Mouse (Mus musculus): ENCODE results near the gene Nkd2.

The Nkd2 gene

DNA sequence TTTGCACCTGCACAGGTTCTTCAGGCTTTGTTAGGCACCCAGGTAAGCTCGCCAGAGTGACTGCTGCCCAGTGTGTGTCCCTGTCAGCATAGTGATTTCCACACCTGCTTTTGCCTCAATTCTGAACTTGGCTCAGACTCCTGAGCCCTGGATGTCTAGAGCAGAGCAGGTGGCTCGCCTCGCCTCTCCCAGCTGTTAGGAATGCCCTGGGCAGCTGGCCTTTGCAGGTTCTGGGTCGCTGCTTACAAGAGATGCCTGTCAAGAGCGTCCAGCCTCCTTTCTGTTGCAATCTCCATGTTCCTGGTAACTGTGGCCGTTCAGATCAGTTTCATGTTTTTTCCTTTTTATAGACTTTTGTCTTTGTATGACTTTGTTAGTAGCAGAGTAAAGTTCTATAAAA lies 31.1 kb downstream of the Nkd2 start:
- DNase-seq (ENCODE audit: low spot score) = no peak

DNA sequence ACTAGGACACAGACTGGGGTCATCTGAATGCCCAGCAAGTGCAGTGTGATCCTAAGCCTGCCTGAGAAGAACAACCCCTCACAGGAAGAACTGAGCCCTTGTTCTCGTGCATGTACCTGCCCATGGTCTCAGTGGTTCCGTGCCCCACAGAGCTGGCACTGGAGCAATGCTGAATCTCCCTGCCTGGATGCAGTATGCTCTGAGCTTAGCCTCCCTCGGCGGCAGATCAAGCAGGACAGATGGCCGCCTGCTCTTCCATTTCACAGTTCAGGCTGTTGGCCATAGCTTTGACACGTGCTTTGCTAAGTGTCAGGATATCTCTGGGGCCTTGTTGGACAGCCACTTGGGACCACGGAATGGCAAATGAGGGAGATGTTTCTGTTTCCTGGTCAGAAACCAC lies 33.2 kb downstream of the Nkd2 start:
- DNase-seq (ENCODE audit: low spot score) = no peak

DNA sequence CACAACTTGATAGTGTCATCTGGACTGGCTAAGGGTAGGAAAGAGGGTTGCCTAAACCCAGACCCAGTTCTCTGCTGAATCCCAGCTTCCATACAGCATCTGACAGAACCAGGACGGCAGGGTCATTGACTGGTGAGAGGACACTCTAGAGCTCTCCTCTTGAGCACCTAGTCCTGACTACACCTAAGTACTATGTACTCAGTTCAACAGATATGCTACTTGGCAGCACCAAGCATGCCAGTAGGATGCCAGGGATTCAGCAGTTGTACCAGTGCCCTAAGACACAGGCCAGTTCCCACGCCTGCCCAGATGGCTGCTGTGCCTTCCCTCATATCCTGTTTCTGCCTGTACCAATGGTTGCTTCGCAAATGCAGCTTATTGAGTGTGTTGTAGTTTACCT lies 34.5 kb downstream of the Nkd2 start:
- DNase-seq (ENCODE audit: low spot score) = no peak

DNA sequence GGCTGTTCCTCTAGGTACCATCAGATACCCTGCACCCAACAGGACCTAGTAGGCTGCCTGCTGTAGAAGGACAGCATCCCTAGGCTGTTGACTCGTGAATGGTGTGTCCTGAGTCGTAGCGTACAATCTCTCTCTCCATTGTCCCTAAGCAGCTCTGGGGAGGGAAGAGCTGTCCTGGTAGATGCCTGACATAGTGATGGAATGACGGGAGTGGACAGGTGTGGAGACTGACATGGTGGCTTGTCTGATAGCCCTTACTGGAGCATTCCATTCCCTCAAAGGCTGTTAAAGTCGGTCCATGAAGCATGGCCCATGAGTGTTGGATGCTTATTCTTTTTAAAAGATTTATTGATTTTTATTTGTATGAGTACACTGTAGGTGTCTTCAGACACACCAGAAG lies 42.5 kb downstream of the Nkd2 start:
- no peak for DNase-seq (ENCODE audit: low spot score)

DNA sequence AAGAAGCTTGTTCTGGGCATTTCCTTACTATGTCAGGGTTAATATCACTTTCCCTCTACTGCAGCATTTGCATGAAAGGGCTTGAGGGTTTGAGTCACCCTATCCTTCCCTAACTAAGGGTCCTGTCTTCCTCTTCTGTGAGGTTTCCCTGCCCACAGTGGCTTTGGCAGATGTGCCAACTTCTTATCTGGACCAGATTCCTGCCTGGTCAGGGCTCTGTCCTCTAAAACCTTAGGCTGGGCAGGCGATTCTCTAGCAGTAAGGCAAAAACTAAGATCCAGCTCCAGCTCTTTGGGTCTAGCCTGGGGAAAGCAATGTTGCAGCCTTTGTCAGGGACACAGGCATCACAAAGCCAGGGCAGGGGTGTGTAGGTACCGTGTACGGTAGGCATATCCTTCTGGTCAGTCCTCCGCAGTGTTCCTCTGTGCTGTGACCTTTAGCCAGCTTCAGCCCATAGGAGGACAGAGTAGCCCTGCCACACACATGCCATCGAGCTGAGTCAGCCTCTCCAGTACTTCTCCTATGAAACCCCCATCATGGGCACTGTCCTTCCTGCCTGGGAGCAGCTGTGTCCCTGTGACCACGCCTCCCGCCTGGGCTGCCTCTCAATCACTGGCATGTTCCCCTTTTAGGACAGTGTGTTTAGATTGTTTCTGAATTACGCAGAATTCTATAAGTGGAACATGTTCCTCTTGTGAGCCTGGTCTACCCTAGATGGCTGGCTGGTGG lies 43.8 kb downstream of the Nkd2 start:
- DNase-seq (ENCODE audit: low spot score) = peak; percentile 34

DNA sequence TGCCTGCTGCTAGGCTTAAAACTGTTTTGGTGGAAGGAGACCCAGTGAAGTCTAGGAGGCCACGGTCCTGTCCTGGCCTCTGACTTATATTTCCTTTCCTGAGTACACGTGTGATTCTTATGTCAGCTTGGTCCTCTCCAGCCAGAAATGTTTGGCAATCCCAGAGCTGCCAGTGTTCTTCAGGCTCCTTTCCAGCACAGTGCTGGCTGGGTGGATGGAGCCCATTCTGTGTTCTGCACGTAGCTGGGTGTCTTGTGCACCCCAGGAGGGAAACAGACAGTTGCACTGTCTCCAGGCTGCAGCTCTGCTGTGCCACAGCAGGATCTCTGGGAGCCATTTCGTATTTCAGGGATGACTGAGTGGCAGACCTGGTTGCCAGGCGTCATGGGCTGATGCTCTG lies 48.3 kb downstream of the Nkd2 start:
- DNase-seq (ENCODE audit: low spot score) = no peak

DNA sequence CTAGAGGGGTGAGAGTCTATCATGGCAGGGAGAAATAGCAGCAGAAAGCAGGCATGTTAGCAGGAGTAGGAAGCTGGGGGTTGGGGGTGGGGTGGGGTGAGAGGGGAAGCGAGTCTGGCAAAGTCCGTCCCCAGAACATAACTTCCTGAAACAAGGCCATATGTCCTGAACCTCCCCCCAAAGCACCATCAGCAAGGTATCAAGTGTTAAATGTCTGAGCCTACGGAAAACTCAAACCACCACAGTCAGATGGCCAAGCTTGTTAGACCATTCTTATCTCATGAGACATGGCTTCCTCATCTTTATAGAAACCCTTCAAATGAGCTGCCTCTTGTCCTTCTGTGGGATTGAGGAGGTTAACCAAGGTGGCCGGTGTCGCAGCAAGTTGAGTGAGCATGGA lies 54.3 kb downstream of the Nkd2 start:
- DNase-seq (ENCODE audit: low spot score) = no peak

DNA sequence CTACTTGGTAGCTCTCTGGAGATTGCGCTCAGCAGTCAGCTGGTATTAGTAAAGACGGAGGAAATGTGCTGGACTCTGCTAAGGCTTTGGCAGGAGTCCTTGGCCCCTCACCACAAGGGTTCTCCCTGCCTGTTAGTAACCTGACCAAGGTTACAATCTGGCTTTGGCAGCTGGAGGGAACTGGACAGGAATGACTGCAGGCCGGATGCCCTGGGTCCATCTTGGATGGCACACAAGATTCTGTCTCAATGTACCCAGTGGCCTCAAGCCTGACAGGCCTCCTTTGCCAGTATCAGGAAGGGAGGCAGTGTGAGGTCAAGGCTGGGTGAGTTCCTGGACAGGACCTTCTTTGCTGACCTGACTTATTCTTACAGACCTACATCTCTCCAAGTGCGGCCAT lies 55.3 kb downstream of the Nkd2 start:
- DNase-seq (ENCODE audit: low spot score) = no peak

DNA sequence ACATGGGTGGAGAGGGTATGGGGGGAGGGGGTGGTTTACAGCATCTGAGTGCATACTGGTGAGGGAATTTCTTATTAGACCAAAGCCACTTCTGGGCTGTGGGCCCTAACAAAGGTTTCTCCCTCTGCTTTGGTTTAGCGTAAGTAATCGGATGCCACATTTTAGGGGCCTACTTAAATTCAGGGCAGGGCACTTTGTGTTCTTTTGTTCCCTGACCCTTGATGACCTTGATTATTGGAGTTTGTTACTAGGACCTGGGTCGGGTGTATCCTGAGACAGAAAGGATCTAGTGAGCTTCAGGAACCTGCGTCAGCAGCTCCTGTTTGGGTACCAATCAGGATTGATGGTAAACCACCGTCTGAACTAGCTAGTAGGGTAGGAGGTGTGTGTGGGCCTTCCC lies 64.9 kb downstream of the Nkd2 start:
- DNase-seq (ENCODE audit: low spot score) = no peak

DNA sequence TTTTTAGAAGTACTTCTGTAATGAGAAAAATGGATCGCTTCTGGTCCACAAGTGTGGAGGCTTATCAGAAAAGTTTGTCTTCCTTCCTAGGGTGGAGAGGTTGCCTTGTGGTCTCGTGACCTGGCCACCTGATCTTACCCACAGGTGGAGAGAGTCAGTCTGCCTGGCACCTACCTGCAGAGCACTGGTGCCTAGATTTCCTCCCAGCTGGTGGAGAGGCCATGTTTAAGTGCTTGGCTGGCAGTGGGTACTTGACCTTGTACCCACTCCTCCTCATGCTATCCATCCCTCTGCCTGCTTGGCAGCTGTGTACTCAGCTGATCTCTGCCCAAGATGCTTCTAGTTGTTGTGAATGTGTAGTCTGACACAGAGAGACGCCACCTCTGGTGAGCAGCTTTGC lies 69.9 kb downstream of the Nkd2 start:
- DNase-seq (ENCODE audit: low spot score) = no peak

DNA sequence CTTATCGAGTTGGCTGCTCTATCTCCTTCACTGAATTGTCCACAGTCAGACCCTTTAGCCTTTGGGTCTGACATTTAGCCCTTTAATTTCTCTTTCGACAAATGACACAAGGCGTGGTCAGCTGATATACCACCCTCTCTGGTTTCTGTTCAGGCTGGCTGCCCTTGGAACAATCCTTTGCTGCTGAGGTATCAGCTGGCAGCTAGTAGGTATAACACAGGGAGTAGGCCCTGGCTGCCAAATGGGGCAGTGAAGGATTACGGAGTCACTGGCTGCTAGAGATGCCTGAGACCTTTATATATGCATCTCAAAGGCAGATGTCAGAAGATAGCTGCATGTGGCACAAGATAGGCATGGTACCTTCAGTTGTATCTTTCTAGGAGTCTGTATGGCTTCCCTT lies 71.6 kb downstream of the Nkd2 start:
- DNase-seq (ENCODE audit: low spot score) = no peak

DNA sequence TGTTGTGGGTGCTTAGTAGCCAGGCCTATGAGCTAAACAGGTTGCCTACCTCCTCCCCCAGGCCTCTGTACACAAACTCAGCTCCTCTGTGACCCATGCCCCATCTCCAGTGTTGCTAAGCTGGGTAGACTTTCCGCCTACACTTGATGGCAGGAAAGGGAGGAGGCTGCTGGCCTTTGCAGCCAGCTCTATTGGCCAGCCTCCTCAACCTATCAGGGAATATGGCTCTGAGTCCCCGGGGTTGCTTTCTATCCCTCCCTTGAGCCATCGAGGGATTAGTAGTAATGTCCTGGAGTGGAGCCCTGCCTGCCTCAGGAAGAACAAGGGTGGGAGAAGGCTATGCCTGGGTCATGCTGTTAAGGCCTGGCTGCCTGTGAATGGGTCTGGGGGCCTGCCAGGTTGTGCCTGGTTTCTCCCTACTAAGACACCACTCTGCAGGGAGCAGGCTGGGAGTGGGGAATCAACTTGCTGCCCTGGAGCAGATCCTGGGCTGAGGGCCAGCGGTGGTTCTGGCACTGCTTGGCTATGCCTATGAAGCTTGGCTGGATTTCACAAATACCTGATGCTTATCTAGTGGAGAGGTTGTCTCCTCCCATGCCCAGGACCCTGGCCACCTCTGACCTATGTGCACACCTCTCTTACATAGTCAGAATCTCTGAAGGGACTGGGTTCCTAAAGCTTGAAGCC lies 73.8 kb downstream of the Nkd2 start:
- no peak for DNase-seq (ENCODE audit: low spot score)

DNA sequence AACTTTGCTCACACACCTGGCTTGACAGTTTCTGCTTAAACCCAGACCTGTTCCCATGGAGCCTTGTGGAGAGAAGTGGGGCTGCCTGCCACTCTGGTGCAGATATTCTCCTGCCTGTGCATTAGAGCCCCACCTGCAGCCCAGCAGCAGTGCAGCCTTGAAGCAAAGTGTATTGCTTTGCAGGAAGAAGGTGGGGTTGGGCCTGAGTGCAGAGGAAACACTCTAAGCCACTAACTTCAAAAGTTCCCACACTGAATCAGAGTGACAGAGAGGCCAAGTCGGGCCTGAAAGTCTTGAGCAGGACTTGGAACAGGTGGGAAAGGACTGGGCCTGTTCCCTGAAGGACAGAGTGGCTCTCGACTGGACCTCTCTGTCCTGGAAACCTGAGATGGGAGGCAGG lies 74.8 kb downstream of the Nkd2 start:
- DNase-seq (ENCODE audit: low spot score) = no peak

DNA sequence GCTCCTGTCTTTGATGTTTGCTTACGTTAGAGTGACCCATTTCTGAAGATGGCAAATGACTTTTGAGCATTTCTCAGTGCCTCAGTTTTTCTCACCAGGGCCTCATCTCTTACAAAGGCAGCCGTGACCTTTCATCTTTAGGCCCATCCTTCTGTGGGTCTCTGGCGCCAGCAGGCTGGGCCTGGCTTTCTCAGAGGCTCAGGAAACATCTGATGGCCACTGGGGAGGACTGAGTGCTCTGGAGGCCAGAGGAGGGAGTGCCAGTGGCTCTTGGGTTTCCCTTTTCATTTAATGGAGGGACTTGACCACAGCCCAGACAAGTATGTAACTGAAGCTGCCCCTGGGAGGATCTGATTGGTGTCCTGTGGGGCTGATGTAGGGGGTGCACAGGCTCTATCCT lies 76.3 kb downstream of the Nkd2 start:
- no peak for DNase-seq (ENCODE audit: low spot score)

DNA sequence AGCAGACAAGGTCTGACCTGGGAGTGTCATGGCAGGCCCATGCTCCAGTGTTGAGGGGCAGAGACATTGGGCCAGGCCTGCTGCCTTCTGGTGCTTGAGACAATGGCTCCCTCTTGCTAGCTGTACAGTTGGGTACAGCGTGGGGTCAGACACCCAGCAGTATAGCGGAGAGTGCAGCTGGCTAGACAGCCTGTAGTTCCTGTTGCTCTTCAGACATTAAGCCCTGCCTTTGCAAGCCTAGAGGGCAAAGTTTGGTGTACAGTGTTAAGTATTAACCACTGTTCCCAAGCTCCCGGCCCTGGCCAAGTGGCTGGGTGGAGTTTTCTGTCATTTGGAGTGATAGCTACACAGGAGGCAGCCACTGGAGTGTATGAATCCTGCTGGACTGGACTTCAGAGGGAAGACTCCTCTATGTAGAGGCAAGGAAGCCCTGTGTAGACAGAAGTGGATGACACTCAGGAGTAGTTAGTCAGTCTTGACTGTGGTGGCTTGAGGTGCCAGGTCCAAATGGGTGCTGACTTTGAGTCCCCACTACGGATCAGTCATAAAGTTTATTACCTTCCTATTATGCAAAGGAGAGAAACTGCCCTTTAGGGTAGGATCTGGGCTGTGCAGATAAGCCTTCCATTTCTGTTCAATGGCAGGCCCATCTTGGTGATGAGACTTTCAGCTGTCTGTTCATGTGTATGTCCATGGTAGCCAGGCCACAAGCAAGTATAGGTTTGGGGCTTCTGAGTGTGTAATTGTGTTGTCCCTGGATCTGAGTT lies 77.3 kb downstream of the Nkd2 start:
- no peak for DNase-seq (ENCODE audit: low spot score)
